Mouse (Mus musculus) lung, embryonic 16.5 days (tissue): ENCODE measurements around the gene Eda2r. TPM values are rescaled to one million over a fixed set of nuclear protein-coding genes. Genes with fewer than 3 reads are reported as not detected.
A peak's percentile ranks its signal among the peaks of the same experiment; 100 is the strongest.

Experiments used
- ATAC-seq: fragments of 200-750 bp; cut with Nextera tagmentation; 2 replicates; pipeline ENCODE4 v1.8.0; 2017; ENCODE audit warnings: low read depth, mild to moderate bottlenecking, moderate library complexity
- H3K27ac ChIP-seq: fragments of 300-500 bp; sonication (generic); 2 replicates; pipeline ENCODE4 v1.5.1; 2014; ENCODE audit warnings: mild to moderate bottlenecking, control low read depth, low read length
- H3K27me3 ChIP-seq: fragments of 300-500 bp; sonication (generic); 2 replicates; pipeline ENCODE4 v1.6.1; 2014; ENCODE audit warnings: low read depth, low read length, mixed read lengths; ENCODE audit not compliant: control insufficient read depth, insufficient read depth
- H3K36me3 ChIP-seq: fragments of 300-500 bp; sonication (generic); 2 replicates; pipeline ENCODE4 v1.6.1; 2014; ENCODE audit warnings: low read length; ENCODE audit not compliant: control insufficient read depth, insufficient read depth
- H3K4me1 ChIP-seq: fragments of 300-500 bp; sonication (generic); replicated peaks from 2 replicates; pipeline ENCODE4 v1.6.1; 2014; ENCODE audit warnings: low read length, mixed read lengths; ENCODE audit not compliant: control insufficient read depth, insufficient read depth
- H3K4me2 ChIP-seq: fragments of 300-500 bp; sonication (generic); 2 replicates; pipeline ENCODE4 v1.6.1; 2014; ENCODE audit warnings: low read depth, low read length, control low read depth
- H3K4me3 ChIP-seq: fragments of 300-500 bp; sonication (generic); 2 replicates; pipeline ENCODE4 v1.5.1; 2014; ENCODE audit warnings: mild to moderate bottlenecking, low read length, control low read depth
- H3K9ac ChIP-seq: fragments of 300-500 bp; sonication (generic); 2 replicates; pipeline ENCODE4 v1.6.1; 2014; ENCODE audit warnings: low read length, control low read depth
- H3K9me3 ChIP-seq: fragments of 300-500 bp; sonication (generic); 2 replicates; pipeline ENCODE4 v1.6.1; 2016; ENCODE audit warnings: low read length; ENCODE audit not compliant: control insufficient read depth
- WGBS: fragments of 180-500 bp; shearing (Covaris S2); extraction: QIAGEN DNeasy Blood & Tissue Kit; methylation state at CpG from one replicate; pipeline ENCODE4 v1.1.7; 2014; 5-methylcytosine and 5-hydroxymethylcytosine counted together
- polyA plus RNA-seq: library from polyadenylated mRNA; unstranded; fragments of >200 nt; fragmentation: Nextera tagmentation; extraction: Ambion mirVana; gene quantifications from 2 replicates; pipeline ENCODE4 v1.2.1, GENCODE M21; 2015

Gene Eda2r
- 1.1 and 1.3 TPM in 2 replicates for polyA plus RNA-seq

DNA sequence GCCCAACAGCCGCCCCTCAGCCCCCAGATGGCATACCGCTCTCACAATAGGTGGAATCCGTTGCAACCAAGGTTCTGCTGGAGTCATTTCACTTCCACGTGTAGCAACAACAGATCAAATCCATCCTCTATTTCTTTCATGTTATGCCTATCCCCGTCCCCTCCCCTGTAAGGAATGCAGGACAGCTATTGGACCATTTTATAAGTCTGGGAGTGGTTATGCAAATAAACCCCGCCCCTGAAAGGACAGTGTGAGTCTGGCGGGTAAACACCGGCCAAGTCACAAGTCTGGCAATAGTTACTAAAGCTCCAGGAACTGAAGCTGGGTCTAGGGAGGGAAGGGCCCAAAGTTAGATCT is at the start of gene Eda2r:
Gene Eda2r (minus strand): TSS at position 152 of the 357 bp plus-strand sequence.
- Histone ChIP-seq H3K4me1 (no peaks in the 10 kb centered on the region), H3K9ac (no peak within 1 kb of the TSS), H3K27me3 (no peaks in the 10 kb centered on the region), H3K9me3 (no peaks in the 10 kb centered on the region), H3K27ac (peak within 1 kb of the TSS; percentile 27; the same call in 1 of the 2 replicates), H3K4me3 (peak within 1 kb of the TSS; percentile 16; the same call in 1 of the 2 replicates), H3K36me3 (no peaks in the 10 kb centered on the region), H3K4me2 (peak within 1 kb of the TSS; percentile 46)
- peak; percentile 96 for ATAC-seq
- 7% methylated on average over 8 of the region's 8 CpGs for WGBS

DNA sequence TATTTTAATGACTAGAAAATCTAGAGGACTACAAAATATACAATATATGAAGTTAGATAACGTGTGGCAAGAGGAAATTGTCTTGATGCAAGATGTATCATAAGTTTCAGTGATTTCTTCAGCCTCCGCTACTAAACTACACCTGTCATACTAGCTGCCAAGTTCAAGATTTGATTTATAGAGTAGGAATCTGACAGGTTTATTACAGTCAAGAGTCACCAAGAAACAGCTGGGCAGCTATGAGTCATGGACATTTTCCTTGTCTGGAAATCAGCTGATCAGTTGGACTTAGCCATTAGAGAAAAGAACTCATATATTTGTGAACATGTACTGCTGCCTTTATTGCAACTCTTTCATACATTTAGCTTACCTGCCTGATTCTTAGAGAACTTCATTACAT is 20.9 kb upstream of the Eda2r start:
- Histone ChIP-seq H3K4me2 (no peak overlapping the region), H3K27me3 (no peaks in the 10 kb centered on the region), H3K9me3 (no peaks in the 10 kb centered on the region), H3K4me3 (no peak overlapping the region), H3K9ac (no peak overlapping the region), H3K36me3 (no peaks in the 10 kb centered on the region), H3K4me1 (no peaks in the 10 kb centered on the region), H3K27ac (no peak overlapping the region)
- no peak for ATAC-seq
- 70% methylated on average over 2 of the region's 2 CpGs for WGBS

DNA sequence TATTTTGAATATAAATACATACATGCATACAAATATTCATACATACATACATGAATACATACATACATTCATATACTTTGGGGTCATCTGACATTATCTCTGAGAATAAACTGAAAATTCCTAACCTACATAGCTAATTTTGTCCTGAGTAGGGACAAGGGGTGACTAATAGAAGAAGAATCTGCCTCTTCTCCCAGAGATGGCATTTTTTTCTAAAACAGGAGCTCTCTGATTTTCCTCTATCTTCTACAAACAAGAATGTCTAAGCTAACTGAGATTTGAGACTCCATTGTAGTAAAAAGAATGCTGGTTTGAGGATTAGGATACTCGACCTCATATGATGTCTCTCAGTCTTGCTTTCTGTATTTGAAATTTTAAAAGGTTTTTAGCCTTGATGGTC is 1.1 kb upstream of the Eda2r start:
- Histone ChIP-seq H3K4me2 (no peak overlapping the region), H3K27ac (no peak overlapping the region), H3K9me3 (no peaks in the 10 kb centered on the region), H3K36me3 (no peaks in the 10 kb centered on the region), H3K4me1 (no peaks in the 10 kb centered on the region), H3K9ac (no peak overlapping the region), H3K4me3 (no peak overlapping the region), H3K27me3 (no peaks in the 10 kb centered on the region)
- WGBS = 64% methylated on average over 1 of the region's 1 CpGs
- no peak for ATAC-seq

DNA sequence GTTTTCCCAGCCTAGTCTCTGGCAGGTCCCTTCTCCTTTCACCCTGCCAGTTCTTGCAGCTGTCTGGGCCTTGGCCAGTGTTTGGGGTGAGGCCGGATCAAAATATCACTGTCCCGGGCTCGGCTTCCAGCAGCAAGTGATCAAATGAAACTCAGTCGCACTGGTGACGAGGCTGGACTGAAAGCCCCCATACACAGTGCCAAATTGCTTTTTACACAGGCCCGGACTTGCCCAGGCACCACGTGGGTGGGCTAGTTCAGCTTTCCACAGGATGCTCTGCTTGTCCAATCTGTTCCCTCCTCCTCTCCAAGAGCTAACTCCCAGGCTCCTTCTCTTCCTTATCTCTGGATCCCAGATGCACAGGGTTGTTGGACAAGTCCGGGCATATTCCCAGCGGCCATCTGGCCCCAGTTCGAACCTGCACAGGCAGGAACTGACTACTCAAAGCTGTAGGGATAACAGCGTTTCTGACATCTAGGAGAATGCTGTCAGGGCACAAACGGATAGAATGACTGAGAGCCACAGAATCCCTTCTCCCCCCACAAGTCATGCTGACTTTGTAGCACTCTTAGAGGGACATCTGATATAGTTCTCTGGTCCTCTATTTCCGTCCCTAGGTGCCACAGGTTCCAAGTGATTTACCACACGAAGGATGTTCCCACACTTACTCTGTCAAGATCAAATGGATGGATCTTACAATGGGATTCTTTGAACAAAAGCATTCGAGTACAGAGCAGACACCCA is 523 bp downstream of the Eda2r start:
- peak; percentile 93 for ATAC-seq
- peak overlapping the region; percentile 27; the same call in 1 of the 2 replicates for H3K27ac ChIP-seq
- 26% methylated on average over 15 of the region's 15 CpGs for WGBS
- H3K9me3 ChIP-seq = no peaks in the 10 kb centered on the region
- H3K4me1 ChIP-seq = no peaks in the 10 kb centered on the region
- peak overlapping the region; percentile 46 for H3K4me2 ChIP-seq
- no peaks in the 10 kb centered on the region for H3K27me3 ChIP-seq
- no peak overlapping the region for H3K9ac ChIP-seq
- no peaks in the 10 kb centered on the region for H3K36me3 ChIP-seq
- peak overlapping the region; percentile 16; the same call in 1 of the 2 replicates for H3K4me3 ChIP-seq

DNA sequence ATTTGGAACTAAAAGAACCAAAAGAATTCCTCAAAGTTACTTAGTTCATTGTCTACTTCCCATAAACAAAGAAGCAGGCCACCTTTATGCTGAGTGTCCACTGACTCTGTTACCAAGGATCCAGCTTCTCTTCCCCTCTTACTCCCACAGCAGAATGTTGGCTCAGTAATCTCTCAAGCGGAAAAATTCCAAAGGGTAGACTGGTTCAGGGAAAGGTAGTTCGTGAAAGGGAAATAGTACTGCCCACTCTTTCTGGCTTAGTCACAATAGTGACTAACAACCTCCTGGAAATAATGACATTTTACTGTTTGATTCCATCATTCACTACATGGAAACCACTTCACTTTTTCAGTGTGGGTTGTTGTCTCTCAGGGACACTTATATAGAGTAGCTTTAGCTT is 4.2 kb downstream of the Eda2r start:
- H3K4me2 ChIP-seq = no peak overlapping the region
- no peaks in the 10 kb centered on the region for H3K36me3 ChIP-seq
- no peak overlapping the region for H3K4me3 ChIP-seq
- no peak overlapping the region for H3K9ac ChIP-seq
- no peak overlapping the region for H3K27ac ChIP-seq
- H3K9me3 ChIP-seq = no peaks in the 10 kb centered on the region
- no peaks in the 10 kb centered on the region for H3K27me3 ChIP-seq
- H3K4me1 ChIP-seq = no peaks in the 10 kb centered on the region
- WGBS = 86% methylated on average over 2 of the region's 2 CpGs
- ATAC-seq = no peak

DNA sequence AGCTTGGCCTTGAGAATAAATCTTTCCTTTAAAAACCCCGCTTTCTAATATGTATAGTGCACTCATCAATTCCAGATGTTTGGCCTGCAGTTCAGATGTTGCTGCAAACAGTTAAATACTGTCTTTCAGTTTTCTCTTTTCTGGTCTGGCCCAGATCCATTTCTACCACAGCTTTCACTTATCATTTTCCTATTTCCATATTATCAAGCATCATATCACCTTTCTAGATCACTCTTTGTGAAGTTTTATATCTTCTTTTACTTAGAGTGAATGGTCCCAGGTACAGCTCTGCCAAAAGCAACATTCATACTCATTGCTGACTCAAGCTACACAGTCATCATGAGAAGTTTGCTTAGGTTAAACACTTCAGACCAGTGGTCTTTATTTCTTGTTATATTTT is 7.8 kb downstream of the Eda2r start:
- no peak overlapping the region for H3K9ac ChIP-seq
- H3K27me3 ChIP-seq = no peaks in the 10 kb centered on the region
- H3K4me3 ChIP-seq = no peak overlapping the region
- 62% methylated on average over 1 of the region's 1 CpGs for WGBS
- no peak overlapping the region for H3K4me2 ChIP-seq
- no peak for ATAC-seq
- no peaks in the 10 kb centered on the region for H3K36me3 ChIP-seq
- H3K4me1 ChIP-seq = no peaks in the 10 kb centered on the region
- H3K27ac ChIP-seq = no peak overlapping the region
- H3K9me3 ChIP-seq = no peaks in the 10 kb centered on the region

DNA sequence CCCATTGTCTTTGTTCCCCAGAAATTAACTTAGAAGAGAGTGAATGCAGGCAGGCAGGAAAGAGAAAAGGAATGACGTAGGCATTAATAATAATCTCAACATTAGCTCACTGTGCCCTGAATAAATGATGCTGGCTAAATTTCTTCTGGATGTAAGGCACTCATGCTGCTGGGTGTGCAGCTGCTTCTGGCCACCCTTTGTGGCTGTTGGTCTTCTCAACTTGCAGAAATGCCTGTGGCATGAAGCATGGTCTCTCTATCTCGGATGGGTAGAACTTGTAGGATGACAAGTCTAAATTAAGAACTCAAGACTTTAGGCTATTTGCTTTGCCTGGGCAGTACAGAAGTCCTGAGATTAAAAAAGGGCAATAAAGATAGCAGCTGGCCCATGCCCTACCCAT is 8.3 kb downstream of the Eda2r start:
- Histone ChIP-seq H3K4me2 (no peak overlapping the region), H3K27ac (no peak overlapping the region), H3K27me3 (no peaks in the 10 kb centered on the region), H3K4me3 (no peak overlapping the region), H3K9me3 (no peaks in the 10 kb centered on the region), H3K4me1 (no peaks in the 10 kb centered on the region), H3K36me3 (no peaks in the 10 kb centered on the region), H3K9ac (no peak overlapping the region)
- no peak for ATAC-seq
- WGBS = 81% methylated on average over 2 of the region's 2 CpGs

DNA sequence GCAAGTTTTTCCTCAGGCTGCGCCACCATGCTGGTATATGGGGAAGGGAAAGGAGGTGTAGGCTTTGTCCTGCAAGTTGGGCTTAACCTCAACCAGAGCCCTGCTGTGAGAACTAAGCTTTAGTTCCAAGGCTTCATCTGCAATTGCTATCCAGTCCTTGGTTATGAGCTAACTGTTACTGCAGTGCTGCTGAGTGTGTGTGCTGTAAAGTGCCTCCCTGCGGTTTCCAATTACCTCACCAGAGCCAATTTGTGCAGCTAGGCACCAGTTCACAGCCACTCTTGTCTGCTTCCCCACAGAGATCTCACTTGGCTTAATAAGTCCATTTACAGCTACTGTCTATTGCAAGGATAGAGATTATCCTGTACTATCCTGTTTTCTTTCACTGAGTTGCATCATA is 16.1 kb downstream of the Eda2r start:
- Histone ChIP-seq H3K9ac (no peak overlapping the region), H3K4me3 (no peak overlapping the region), H3K4me1 (no peaks in the 10 kb centered on the region), H3K4me2 (no peak overlapping the region), H3K9me3 (no peaks in the 10 kb centered on the region), H3K27me3 (no peaks in the 10 kb centered on the region), H3K27ac (no peak overlapping the region), H3K36me3 (no peaks in the 10 kb centered on the region)
- WGBS = 60% methylated on average over 2 of the region's 2 CpGs
- ATAC-seq = no peak

DNA sequence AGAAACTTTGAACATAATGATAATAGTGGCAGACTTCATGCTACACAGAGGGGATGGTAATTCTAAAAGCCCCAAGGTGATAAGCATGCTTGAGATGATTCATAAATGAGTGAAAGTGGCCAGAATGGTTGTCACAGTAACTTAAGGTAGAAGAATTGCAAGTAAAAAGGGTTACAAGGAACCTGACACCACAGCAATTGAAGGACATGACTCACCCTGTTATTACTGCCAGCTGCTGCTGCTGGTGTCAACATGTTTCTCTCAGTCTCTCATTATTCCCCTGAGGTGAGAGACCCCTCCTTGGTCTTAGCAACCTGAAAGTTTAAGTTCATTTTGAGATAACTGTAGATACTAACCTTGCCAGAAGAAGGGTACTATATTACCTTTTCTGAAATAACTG is 49.1 kb downstream of the Eda2r start:
- Histone ChIP-seq H3K4me2 (no peak overlapping the region), H3K4me1 (no peaks in the 10 kb centered on the region), H3K9ac (no peak overlapping the region), H3K27ac (no peak overlapping the region), H3K27me3 (no peaks in the 10 kb centered on the region), H3K4me3 (no peak overlapping the region), H3K9me3 (no peaks in the 10 kb centered on the region; the same call in 1 of the 2 replicates), H3K36me3 (no peaks in the 10 kb centered on the region)
- ATAC-seq = no peak
